Mouse (Mus musculus) lung, adult 2 months (tissue): Measurements from ENCODE around the gene Nme3. TPM values are rescaled to one million over a fixed set of nuclear protein-coding genes. Genes with fewer than 3 reads are reported as not detected.

Source experiments
- DNase-seq: peaks from one replicate; pipeline ENCODE4 v3.0.0; 2022
- H3K4me1 ChIP-seq: fragments of 200-500 bp; 2 replicates; pipeline ENCODE4 v1.6.1; 2011; ENCODE audit warnings: low read length; ENCODE audit not compliant: control insufficient read depth, insufficient read depth
- H3K4me3 ChIP-seq: fragments of 200-500 bp; replicated peaks from 2 replicates; pipeline ENCODE3; 2011; ENCODE audit warnings: low read depth, mild to moderate bottlenecking, control low read depth, low read length; ENCODE audit errors: extremely low read depth
- CTCF ChIP-seq: fragments of 200-500 bp; IDR thresholded peaks from 2 replicates; pipeline ENCODE4 v1.5.1; 2011; ENCODE audit warnings: mild to moderate bottlenecking, low read length, control low read depth; ENCODE audit not compliant: insufficient read depth
- POLR2A ChIP-seq: fragments of 200-500 bp; IDR thresholded peaks from 2 replicates; pipeline ENCODE4 v1.6.1; 2011; ENCODE audit warnings: low read depth, mild to moderate bottlenecking, control low read depth, low read length, borderline replicate concordance; ENCODE audit errors: extremely low read depth
- WGBS: fragments of 180-500 bp; shearing (Covaris S2); methylation state at CpG from one replicate; pipeline ENCODE4 v1.1.7; 2018; 5-methylcytosine and 5-hydroxymethylcytosine counted together
- polyA plus RNA-seq: library from polyadenylated mRNA; depleted of rRNA; stranded (reverse); fragments of >200 nt; gene quantifications from 2 replicates; pipeline ENCODE4 v1.2.3, GENCODE M21; 2012

Gene Nme3
- polyA plus RNA-seq, 1 experiment: 55.8 TPM

DNA sequence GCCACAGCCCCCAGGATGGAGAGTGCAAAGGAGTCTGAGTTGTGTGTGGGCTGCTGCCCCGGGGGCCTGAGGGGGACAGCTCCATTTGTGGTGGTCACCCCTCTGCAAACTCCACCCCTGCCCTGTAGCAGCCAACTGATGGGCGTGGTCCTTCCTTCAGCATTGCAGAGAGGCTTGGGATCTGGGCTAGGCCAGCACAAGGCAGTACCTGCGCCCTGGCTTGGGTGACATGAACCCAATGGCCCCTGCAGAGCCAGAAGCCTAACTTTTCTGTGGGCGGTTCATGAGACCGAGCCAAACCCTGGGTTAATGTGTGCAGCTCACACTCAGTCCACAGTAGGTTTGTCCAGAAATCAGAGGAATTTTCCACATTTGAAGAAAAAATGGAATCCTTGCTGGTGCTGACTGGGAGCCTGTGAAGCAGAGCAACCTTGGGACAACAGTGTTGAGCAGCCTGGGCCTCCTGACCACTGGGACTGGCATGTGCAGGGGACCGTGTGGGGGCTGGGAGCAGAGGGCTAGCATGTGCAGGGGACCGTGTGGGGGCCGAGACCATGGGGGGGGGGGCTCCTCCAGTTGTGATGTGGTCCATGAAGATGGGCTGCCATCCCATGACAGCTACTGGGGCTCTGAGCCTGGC is 38.3 kb upstream of the Nme3 start:
- H3K4me3 ChIP-seq: no peak overlapping the region
- TF ChIP-seq POLR2A (no peak), CTCF (no peak)
- DNase-seq: no peak
- H3K4me1 ChIP-seq: no peaks in the 10 kb centered on the region
- 87% methylated on average over 8 of the region's 8 CpGs for whole genome bisulfite sequencing

DNA sequence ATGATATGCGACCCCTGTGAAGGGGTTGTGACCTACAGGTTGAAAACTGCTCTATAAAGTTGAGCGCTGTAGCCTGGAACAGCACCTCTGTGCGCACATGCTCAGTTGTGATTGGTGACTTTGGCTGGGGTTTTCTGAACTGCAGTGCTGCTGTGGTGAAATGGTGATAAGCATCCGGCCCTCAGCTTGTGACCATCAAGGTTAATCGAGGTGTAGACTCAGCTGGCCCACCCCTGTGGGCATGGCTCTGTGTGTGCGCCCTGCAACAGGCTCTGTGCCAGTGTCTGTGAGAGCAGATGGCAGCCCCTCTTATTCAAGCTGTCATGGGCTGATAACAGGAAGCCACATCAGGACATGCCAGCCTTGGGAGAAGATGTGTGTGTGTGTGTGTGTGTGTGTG is 37.3 kb upstream of the Nme3 start:
- no peak overlapping the region for H3K4me3 ChIP-seq
- 88% methylated on average over 6 of the region's 6 CpGs for WGBS
- no peak for TF ChIP-seq CTCF
- no peak for TF ChIP-seq POLR2A
- no peak for DNase-seq
- H3K4me1 ChIP-seq: no peaks in the 10 kb centered on the region

DNA sequence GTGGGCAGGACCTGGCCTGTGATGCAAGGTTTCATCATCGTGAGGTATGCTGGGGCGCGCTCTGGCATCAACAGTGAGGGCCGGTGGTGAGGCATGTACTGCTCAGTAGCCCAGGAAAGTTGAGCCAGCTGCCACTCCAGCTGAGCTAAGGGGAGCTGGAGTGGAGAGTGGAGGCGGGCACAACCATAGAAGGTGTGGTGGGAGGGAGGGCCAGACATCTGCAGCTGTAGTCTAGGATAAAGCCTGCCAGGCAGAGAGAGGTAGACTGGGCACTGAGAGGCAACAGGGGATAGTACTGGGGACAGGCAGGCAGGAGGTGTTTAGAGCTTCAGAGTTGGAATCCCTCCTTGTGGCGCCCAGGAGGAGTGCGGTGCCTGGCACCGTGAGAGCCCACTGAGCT is 36.2 kb upstream of the Nme3 start:
- no peak for DNase-seq
- 91% methylated on average over 8 of the region's 8 CpGs for WGBS
- TF ChIP-seq POLR2A: no peak
- TF ChIP-seq CTCF: no peak
- Histone ChIP-seq H3K4me3 (no peak overlapping the region), H3K4me1 (no peaks in the 10 kb centered on the region)

DNA sequence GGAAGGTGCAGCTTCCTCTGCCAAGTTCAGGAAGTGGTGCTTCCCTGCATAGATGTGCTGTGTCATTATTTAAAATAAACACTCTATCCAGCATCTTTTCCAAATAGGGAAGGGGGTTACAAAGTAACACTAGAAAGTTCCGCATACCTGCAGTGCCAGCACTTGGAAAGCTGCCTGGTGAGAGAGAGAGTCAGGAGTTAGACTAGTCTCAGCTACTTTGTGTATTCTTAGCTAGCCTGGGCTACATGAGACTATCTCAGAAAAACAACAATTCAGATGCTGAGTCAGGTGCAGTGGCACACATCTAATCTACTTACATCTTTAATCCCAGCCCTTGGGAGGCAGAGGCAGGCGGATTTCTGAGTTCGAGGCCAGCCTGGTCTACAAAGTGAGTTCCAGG is 34.5 kb upstream of the Nme3 start:
- no peak for DNase-seq
- no peak overlapping the region for H3K4me3 ChIP-seq
- TF ChIP-seq POLR2A: no peak
- no peak for TF ChIP-seq CTCF
- no peaks in the 10 kb centered on the region for H3K4me1 ChIP-seq
- 93% methylated on average over 3 of the region's 3 CpGs for WGBS

DNA sequence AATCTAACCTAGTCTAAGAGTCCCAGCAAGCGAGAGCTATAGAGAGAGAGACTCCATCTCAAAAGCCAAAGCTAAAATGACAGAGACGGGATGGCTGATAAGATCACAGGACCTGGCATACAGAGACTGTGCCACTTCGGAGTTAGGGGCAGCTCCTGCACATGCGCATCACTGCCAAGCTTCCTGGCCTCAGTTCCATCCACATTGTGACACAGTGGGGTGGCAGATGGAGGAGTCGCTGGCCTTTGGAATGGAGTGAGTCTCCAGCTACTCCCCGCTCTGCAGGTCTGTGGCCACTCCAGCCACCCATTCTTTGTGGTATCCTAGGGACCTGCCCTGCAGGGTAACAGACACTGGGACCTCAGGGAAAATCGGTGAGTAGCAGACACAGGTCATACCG is 30.5 kb upstream of the Nme3 start, which contains the start of gene Igfals:
TSS of gene Igfals (plus strand) at position 222 of the 400 bp plus-strand sequence.
- WGBS: 91% methylated on average over 8 of the region's 8 CpGs
- H3K4me1 ChIP-seq: no peaks in the 10 kb centered on the region
- DNase-seq: no peak
- no peak within 1 kb of the TSS for H3K4me3 ChIP-seq
- TF ChIP-seq POLR2A (no peak), CTCF (no peak)

DNA sequence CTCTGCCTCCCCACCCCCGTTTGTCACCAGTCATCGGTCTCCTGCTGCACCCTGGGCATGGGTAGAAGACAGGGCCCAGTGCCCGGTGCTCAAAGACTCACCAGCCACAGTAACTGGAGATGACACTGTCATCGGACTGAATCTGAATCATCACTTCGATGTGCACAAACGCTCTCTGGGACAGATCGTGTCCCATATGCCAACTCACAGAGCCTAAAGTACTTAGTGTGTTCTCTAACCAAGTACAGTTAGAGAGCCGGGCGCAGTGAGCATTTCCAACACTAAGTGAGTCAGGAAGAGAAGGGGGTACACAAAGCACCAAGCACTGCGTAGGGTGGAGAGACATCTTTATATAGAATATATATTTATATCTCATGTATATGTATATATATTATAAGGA is 28.4 kb upstream of the Nme3 start:
- Histone ChIP-seq H3K4me3 (no peak overlapping the region), H3K4me1 (no peaks in the 10 kb centered on the region)
- TF ChIP-seq CTCF (no peak), POLR2A (no peak)
- 91% methylated on average over 10 of the region's 10 CpGs for WGBS
- no peak for DNase-seq

DNA sequence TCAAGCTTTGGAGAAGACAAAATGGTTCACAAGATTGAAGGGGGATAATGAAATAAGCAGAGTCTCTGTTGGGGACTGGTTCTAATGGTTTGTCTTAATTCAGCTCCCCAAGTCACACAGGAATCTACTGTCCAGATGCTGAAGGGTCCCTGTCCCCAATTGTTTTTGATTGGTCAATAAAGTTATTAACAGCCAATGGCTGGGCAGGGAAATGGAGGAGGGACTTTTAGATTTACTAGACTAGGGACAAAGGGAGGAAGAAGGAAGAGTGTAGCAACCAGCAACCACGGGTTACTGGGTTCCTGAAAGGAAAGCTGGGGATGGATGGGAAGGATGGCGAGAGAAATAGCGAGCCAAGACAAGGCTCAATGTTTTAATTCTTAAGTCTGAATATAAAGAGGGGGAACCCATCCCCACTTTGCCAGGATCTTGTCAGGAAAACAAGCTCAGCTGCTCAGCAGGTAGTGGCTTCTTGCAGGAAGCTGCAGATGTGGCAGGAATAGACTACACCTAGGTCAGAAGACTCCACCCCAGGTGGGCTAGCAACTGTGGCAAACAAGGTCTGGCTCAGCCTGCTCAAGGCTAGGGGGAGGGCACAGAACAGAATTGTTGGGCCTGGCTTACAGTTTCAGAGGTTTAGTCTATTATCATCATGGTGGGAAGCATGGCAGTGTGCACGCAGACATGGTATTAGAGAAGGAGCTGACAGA is 22.4 kb upstream of the Nme3 start:
- 0 out of 2 replicates have a peak, but pooled peaks cover 2% of the 10 kb centered on the region for H3K4me1 ChIP-seq
- 48% methylated on average over 4 of the region's 4 CpGs for WGBS
- no peak for TF ChIP-seq CTCF
- no peak for TF ChIP-seq POLR2A
- H3K4me3 ChIP-seq: no peak overlapping the region
- no peak for DNase-seq

DNA sequence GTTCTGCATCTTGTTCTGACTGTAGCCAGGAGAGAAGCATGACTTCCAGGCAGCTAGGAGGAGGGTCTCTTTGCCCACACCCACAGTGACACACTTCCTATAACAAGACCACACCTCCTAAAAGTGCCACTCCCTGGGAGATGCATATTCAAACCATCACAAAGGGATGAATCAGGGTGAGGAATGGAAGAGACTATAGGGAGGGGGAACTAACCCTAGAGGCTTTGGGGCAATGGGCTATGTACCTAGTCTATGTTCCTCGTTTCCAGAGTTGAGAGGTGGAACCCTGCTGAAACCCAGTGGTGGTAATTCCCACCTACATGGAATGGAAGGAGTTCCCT is 21.9 kb upstream of the Nme3 start:
- no peak for TF ChIP-seq POLR2A
- no peak for TF ChIP-seq CTCF
- Histone ChIP-seq H3K4me1 (0 out of 2 replicates have a peak, but pooled peaks cover 2% of the 10 kb centered on the region), H3K4me3 (no peak overlapping the region)
- DNase-seq: no peak
- 45% methylated on average over 1 of the region's 1 CpGs for WGBS

DNA sequence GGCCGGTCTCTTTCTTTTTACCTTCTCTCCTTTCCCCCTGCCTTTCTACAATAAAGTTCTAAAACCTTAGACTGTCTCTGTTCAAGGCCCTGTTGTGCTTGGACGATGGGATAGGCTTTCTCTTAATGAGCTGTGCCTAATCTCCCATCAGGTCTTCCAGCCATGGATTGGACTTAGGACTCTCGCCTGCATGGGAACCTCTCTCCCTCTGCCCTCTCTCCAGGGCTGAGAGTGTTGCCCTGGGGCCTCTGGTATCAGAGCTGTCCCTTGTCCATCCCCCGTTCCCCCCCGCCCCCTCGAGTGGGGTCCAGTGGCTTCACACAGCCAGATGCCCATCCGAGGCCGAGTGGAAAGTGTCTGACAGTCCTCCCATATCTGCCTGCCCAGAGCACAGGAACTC is 21.3 kb upstream of the Nme3 start:
- H3K4me1 ChIP-seq: 0 out of 2 replicates have a peak, but pooled peaks cover 2% of the 10 kb centered on the region
- DNase-seq: no peak
- 74% methylated on average over 8 of the region's 8 CpGs for WGBS
- no peak overlapping the region for H3K4me3 ChIP-seq
- TF ChIP-seq POLR2A: no peak
- TF ChIP-seq CTCF: no peak

DNA sequence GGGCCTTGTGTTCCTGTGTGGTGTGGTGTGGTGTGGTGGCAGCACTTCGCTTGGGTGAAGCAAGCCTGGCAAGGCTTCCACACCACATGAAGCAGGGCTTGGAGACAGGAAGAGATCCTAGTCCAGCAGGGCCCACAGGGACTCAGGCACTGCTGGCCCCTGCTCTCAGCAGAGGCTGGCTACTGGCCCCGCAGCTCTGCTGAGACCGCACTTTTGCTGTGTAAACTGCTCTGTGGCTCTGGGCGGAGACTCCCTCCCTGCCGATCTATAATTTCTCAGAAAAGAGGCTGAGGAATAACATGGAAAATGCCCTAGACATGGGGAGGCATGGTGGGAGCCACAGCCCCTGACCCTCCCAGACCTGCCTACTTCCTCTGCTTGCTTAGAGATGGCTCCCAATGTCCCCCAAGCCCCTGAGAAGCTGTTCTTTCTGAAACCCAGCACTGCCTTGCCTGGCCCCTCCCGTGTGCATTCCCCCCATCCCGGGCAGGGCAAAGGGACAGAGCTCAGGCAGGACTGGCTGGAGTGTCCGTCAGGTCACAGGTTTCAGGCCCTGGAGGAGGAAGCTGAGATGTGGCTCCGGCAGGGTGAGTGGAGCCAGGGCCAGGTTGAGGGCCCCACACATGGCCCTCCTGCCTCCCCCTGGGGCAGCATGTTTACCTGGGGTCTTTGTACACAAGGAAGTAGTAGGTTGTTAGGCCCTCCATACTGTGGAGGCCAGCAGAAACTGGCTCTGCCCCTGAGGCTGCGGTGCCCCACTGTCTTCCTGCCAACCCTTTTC is 18.8 kb upstream of the Nme3 start:
- no peak for TF ChIP-seq CTCF
- TF ChIP-seq POLR2A: no peak
- Histone ChIP-seq H3K4me3 (no peak overlapping the region), H3K4me1 (0 out of 2 replicates have a peak, but pooled peaks cover 2% of the 10 kb centered on the region)
- WGBS: 44% methylated on average over 10 of the region's 10 CpGs
- no peak for DNase-seq
